Mouse (Mus musculus): ENCODE results near the gene Letm1. TPM values are rescaled to one million over a fixed set of nuclear protein-coding genes. Genes with fewer than 3 reads are reported as not detected.
A peak's percentile ranks its signal among the peaks of the same experiment; 100 is the strongest.

Gene Letm1
- polyA plus RNA-seq, 1 experiment from 2014 or later: 39.1 TPM

DNA sequence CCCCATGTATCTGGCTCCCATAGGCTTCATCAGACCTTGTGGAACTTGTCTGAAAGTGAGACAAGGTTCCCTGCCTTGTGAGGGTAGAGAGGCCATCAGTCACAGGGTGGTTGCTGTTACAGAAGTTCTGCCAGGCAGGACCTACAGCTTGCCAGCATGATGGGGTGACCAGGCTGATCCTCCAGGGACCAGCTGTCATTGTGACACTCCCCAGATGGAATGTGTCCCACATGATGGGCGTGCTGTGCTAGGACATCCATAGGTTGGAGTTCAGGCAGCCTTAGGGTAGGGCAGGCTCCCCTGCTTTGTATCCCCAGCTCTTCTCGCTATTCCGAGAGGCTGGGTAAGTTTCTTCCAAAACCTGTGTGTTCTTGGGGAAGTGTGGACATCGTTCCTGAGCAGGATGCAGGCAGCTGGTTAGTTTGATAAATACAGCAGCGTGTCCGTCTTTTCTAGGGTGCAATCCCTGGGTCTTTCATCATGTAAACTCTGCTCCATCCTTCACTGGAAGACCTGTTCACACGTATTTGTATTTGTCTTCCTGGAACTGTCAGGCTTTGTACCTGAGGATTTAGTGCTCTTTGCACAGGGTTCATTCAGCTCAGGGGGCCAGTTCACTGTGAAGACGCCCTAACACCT, 61.6 kb downstream of the Letm1 start:
- ATAC-seq (no peak), DNase-seq (ENCODE audit: low spot score) (peak; percentile 43)
- WGBS: 16% methylated on average over 8 of the region's 8 CpGs
- Histone ChIP-seq H3K4me1 (ENCODE audit: insufficient read depth, low read depth, low read length) (peaks cover 9% of the 10 kb centered on the region; the same call in 1 of the 2 replicates), H3K27me3 (replicated peaks; ENCODE audit: insufficient read depth, low read length) (no peaks in the 10 kb centered on the region), H3K36me3 (ENCODE audit: insufficient read depth, low read length) (no peaks in the 10 kb centered on the region), H3K9ac (replicated peaks; ENCODE audit: low read depth) (no peak overlapping the region), H3K27ac (ENCODE audit: low read length) (peak overlapping the region; percentile 22), H3K9me3 (ENCODE audit: low read length) (no peaks in the 10 kb centered on the region), H3K4me3 (ENCODE audit: low read depth, low read length) (peak overlapping the region; percentile 90; the same call in 1 of the 2 replicates), H3K4me2 (replicated peaks; ENCODE audit: low read depth, low read length) (peak overlapping the region; percentile 83)
- no peak for TF ChIP-seq CTCF (IDR thresholded peaks at IDR 0.05)
- no peak for TF ChIP-seq EP300 (IDR thresholded peaks at IDR 0.05)

DNA sequence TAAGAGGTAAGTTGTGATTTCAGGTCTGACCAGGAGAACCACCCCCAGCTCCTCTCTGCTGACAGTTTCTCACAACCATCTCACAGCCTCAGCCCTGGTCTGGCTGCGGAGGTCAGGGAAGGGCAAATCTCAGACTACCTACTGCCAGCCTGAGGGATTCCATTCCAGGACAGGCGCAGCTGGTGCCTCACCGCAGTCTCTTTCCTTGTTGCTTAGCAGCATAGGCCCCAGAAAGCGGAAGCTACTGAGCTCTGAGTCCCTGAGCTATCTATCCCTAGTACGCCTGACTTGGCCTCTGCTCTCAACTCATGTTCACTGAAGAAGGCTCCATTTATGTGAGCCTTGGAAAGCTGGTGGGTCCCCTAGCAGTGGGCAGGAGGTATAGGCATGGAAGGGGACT, 64.2 kb downstream of the Letm1 start:
- Histone ChIP-seq H3K27me3 (replicated peaks; ENCODE audit: insufficient read depth, low read length) (no peaks in the 10 kb centered on the region), H3K27ac (ENCODE audit: low read length) (no peak overlapping the region), H3K9me3 (ENCODE audit: low read length) (no peaks in the 10 kb centered on the region), H3K4me1 (ENCODE audit: insufficient read depth, low read depth, low read length) (peaks cover 5% of the 10 kb centered on the region; the same call in 1 of the 2 replicates), H3K9ac (replicated peaks; ENCODE audit: low read depth) (no peak overlapping the region), H3K36me3 (ENCODE audit: insufficient read depth, low read length) (no peaks in the 10 kb centered on the region), H3K4me3 (ENCODE audit: low read depth, low read length) (no peak overlapping the region), H3K4me2 (replicated peaks; ENCODE audit: low read depth, low read length) (no peak overlapping the region)
- ATAC-seq (no peak), DNase-seq (ENCODE audit: low spot score) (no peak)
- TF ChIP-seq EP300 (IDR thresholded peaks at IDR 0.05): no peak
- TF ChIP-seq CTCF (IDR thresholded peaks at IDR 0.05): no peak
- 78% methylated on average over 5 of the region's 5 CpGs for WGBS

DNA sequence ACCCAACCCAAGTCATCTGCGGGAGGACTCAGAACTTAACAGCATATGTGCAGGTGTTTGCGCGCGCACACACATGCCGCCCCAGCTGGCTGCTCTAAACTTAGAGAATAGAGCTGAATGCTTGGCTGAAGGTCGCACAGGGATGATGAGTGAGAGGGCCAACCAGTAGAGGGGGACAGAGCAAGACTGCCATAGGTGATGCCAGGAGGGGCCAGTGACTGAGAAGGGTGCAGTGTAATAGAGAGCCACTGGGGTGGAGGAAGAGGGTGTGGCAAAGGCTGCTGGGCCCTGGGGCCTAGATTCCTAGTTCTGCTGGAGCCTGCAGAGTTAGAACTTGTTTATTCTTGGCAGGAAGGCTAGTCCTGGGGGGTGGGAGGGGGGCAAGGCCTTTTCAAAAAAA, 66.2 kb downstream of the Letm1 start:
- no peak overlapping the region for H3K4me3 ChIP-seq (ENCODE audit: low read depth, low read length)
- no peak overlapping the region for H3K4me2 ChIP-seq (replicated peaks; ENCODE audit: low read depth, low read length)
- 63% methylated on average over 6 of the region's 6 CpGs for WGBS
- H3K9ac ChIP-seq (replicated peaks; ENCODE audit: low read depth): no peak overlapping the region
- peak; percentile 57 for ATAC-seq
- H3K27ac ChIP-seq (ENCODE audit: low read length): no peak overlapping the region
- no peaks in the 10 kb centered on the region for H3K27me3 ChIP-seq (replicated peaks; ENCODE audit: insufficient read depth, low read length)
- H3K36me3 ChIP-seq (ENCODE audit: insufficient read depth, low read length): no peaks in the 10 kb centered on the region
- H3K4me1 ChIP-seq (ENCODE audit: insufficient read depth, low read depth, low read length): peaks cover 5% of the 10 kb centered on the region; the same call in 1 of the 2 replicates
- no peaks in the 10 kb centered on the region for H3K9me3 ChIP-seq (ENCODE audit: low read length)
- DNase-seq (ENCODE audit: low spot score): peak; percentile 72
- TF ChIP-seq CTCF (IDR thresholded peaks at IDR 0.05) (peak; percentile 59), EP300 (IDR thresholded peaks at IDR 0.05) (no peak)

DNA sequence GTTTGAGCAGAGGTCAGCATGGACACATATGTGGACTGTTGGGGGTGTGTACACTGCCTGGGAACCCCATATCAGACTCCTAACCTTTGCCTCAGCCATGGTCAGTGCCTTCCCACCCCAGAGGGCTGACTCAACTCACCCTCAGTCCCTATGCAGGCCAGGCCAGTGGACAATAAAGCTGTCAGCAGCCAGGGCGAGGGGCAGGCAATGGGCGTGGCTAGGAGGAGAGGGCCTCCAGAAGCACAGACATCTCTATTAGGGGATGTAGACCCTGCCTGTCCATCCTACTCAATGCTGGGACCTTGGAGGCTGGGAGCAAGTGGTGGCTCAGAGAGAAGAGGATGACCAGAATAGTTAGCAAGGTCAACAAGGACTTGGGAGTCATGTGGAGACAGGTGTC, 67.4 kb downstream of the Letm1 start:
- no peaks in the 10 kb centered on the region for H3K4me1 ChIP-seq (ENCODE audit: insufficient read depth, low read depth, low read length)
- DNase-seq (ENCODE audit: low spot score) (no peak), ATAC-seq (no peak)
- H3K9ac ChIP-seq (replicated peaks; ENCODE audit: low read depth): no peak overlapping the region
- TF ChIP-seq EP300 (IDR thresholded peaks at IDR 0.05) (no peak), CTCF (IDR thresholded peaks at IDR 0.05) (no peak)
- no peak overlapping the region for H3K4me2 ChIP-seq (replicated peaks; ENCODE audit: low read depth, low read length)
- 70% methylated on average over 2 of the region's 2 CpGs for WGBS
- no peaks in the 10 kb centered on the region for H3K27me3 ChIP-seq (replicated peaks; ENCODE audit: insufficient read depth, low read length)
- H3K36me3 ChIP-seq (ENCODE audit: insufficient read depth, low read length): no peaks in the 10 kb centered on the region
- no peaks in the 10 kb centered on the region for H3K9me3 ChIP-seq (ENCODE audit: low read length)
- H3K4me3 ChIP-seq (ENCODE audit: low read depth, low read length): no peak overlapping the region
- H3K27ac ChIP-seq (ENCODE audit: low read length): no peak overlapping the region

GRCm38 (mm10) chr5:33712550-33712949, 70.1 kb downstream of the Letm1 start:
- H3K27me3 ChIP-seq (replicated peaks; ENCODE audit: insufficient read depth, low read length): no peaks in the 10 kb centered on the region
- H3K27ac ChIP-seq (ENCODE audit: low read length): no peak overlapping the region
- peak; percentile 47 for DNase-seq (ENCODE audit: low spot score)
- H3K9me3 ChIP-seq (ENCODE audit: low read length): no peaks in the 10 kb centered on the region
- H3K4me3 ChIP-seq (ENCODE audit: low read depth, low read length): no peak overlapping the region
- TF ChIP-seq CTCF (IDR thresholded peaks at IDR 0.05): no peak
- no peak for TF ChIP-seq EP300 (IDR thresholded peaks at IDR 0.05)
- H3K4me1 ChIP-seq (ENCODE audit: insufficient read depth, low read depth, low read length): peaks cover 4% of the 10 kb centered on the region; the same call in 1 of the 2 replicates
- 64% methylated on average over 2 of the region's 2 CpGs for WGBS
- ATAC-seq: peak; percentile 16; the same call in 1 of the 2 replicates
- H3K9ac ChIP-seq (replicated peaks; ENCODE audit: low read depth): no peak overlapping the region
- H3K4me2 ChIP-seq (replicated peaks; ENCODE audit: low read depth, low read length): no peak overlapping the region
- H3K36me3 ChIP-seq (ENCODE audit: insufficient read depth, low read length): no peaks in the 10 kb centered on the region

DNA sequence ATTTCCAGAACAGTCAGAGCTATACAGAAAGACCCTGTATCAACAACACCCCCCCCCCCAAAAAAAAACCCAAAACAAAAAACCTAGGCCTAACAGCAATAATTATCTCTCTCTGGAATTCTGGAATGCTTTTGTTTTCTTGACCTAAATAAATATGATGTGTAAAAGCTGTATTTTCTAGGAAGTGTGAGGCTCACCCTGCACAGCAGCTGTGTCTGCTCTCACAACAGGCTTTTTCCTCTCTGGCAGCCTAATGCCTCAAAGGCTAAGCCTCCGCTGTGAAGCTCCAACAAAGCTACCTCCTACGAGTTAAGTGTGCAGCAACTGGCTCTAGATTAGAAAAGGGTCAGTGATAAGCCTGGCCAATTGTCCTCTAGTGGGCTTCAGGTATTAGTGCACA, 73.6 kb downstream of the Letm1 start:
- WGBS: 43% methylated on average over 2 of the region's 2 CpGs
- DNase-seq (ENCODE audit: low spot score) (peak; percentile 87), ATAC-seq (peak; percentile 61)
- Histone ChIP-seq H3K27me3 (replicated peaks; ENCODE audit: insufficient read depth, low read length) (no peaks in the 10 kb centered on the region), H3K4me2 (replicated peaks; ENCODE audit: low read depth, low read length) (no peak overlapping the region), H3K36me3 (ENCODE audit: insufficient read depth, low read length) (no peaks in the 10 kb centered on the region), H3K9ac (replicated peaks; ENCODE audit: low read depth) (no peak overlapping the region), H3K4me1 (ENCODE audit: insufficient read depth, low read depth, low read length) (peaks cover 31% of the 10 kb centered on the region), H3K4me3 (ENCODE audit: low read depth, low read length) (no peak overlapping the region), H3K9me3 (ENCODE audit: low read length) (no peaks in the 10 kb centered on the region), H3K27ac (ENCODE audit: low read length) (peak overlapping the region; percentile 75)
- peak; percentile 53 for TF ChIP-seq EP300 (IDR thresholded peaks at IDR 0.05)
- TF ChIP-seq CTCF (IDR thresholded peaks at IDR 0.05): no peak
